In the genomic region with DNA sequence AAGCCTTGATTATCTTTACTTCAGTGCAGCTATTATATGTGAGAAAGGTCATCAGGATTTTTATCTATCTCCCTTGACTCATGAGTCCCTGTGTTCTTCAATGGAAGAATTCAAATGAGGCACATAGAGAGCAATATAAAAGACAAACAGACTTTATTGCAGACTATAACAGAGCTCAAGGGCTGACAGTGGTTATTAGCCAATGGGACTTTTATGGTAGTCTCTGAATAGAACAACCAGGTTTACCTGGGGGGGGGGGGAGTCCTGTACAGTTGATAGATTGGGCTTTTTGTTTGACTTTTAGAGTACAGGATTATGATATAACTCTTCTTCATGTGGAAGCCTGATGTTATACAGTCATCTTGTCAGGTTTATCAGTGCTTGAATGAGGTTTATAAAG, we compare ENCODE assay signal across 33 mouse cellular contexts.
"Had no signal": no experiment of that assay in that cellular context is flagged by ENCODE, and none has a peak within 500 bp of the region (broad histone marks: within the 10 kb centered on the region; RNA-seq: fewer than 3 reads in every experiment).

No protein-coding gene starts in this region.

- H3K4me1 ChIP-seq: heart, embryonic 10.5 days; heart, embryonic 12.5 days; heart, embryonic 13.5 days; heart, embryonic 15.5 days; hindbrain, embryonic 10.5 days; hindbrain, embryonic 12.5 days; hindbrain, embryonic 13.5 days; hindbrain, embryonic 15.5 days; kidney, embryonic 15.5 days had no signal

- H3K4me3 ChIP-seq: heart, adult 2 months; heart, embryonic 10.5 days; heart, embryonic 12.5 days; heart, embryonic 13.5 days; heart, embryonic 15.5 days; hindbrain, embryonic 10.5 days; hindbrain, embryonic 12.5 days; hindbrain, embryonic 13.5 days; hindbrain, embryonic 15.5 days; kidney, embryonic 15.5 days; layer of hippocampus, adult 2 months; left cerebral cortex, adult 2 months had no signal

- ATAC-seq: hindbrain, postnatal 0 days; inflammation-experienced regulatory T-cells, adult 6 months had no signal

- H3K36me3 ChIP-seq: heart, embryonic 10.5 days; heart, embryonic 12.5 days; heart, embryonic 13.5 days; heart, embryonic 15.5 days; hindbrain, embryonic 10.5 days; hindbrain, embryonic 12.5 days; hindbrain, embryonic 13.5 days; hindbrain, embryonic 15.5 days; kidney, embryonic 15.5 days had no signal

- H3K9ac ChIP-seq: heart, embryonic 12.5 days; heart, embryonic 13.5 days; heart, embryonic 15.5 days; hindbrain, embryonic 12.5 days; hindbrain, embryonic 13.5 days; hindbrain, embryonic 14.5 days; hindbrain, embryonic 15.5 days; kidney, embryonic 15.5 days had no signal

- H3K4me2 ChIP-seq: heart, embryonic 11.5 days; heart, embryonic 12.5 days; heart, embryonic 13.5 days; heart, embryonic 15.5 days; hindbrain, embryonic 12.5 days; hindbrain, embryonic 13.5 days; hindbrain, embryonic 14.5 days; hindbrain, embryonic 15.5 days; kidney, embryonic 15.5 days had no signal

- H3K27ac ChIP-seq: heart, adult 2 months; heart, embryonic 10.5 days; heart, embryonic 13.5 days; heart, embryonic 15.5 days; hindbrain, embryonic 10.5 days; hindbrain, embryonic 12.5 days; hindbrain, embryonic 13.5 days; hindbrain, embryonic 14.5 days; hindbrain, embryonic 15.5 days; hindbrain, postnatal 0 days; kidney, embryonic 15.5 days; kidney, postnatal 0 days; layer of hippocampus, adult 2 months; left cerebral cortex, adult 2 months had no signal

- H3K27me3 ChIP-seq: heart, embryonic 12.5 days; heart, embryonic 13.5 days; heart, embryonic 15.5 days; hindbrain, embryonic 12.5 days; hindbrain, embryonic 13.5 days; hindbrain, embryonic 15.5 days; kidney, embryonic 15.5 days had no signal

- DNase-seq: heart, adult 18-20 months; heart, adult 2 months; heart, postnatal 10 days; heart, postnatal 14 days; heart, postnatal 36 days; heart, postnatal 4 days; kidney, adult 11 months; kidney, adult 2 months; kidney, adult 8-10 months; kidney, adult 9 months; kidney, postnatal 10 days; kidney, postnatal 14 days; kidney, postnatal 25 days; kidney, postnatal 36 days; kidney, postnatal 4 days; layer of hippocampus, adult 9-11 months; layer of hippocampus, postnatal 36 days had no signal

- H3K9me3 ChIP-seq: heart, embryonic 10.5 days; heart, embryonic 12.5 days; heart, embryonic 13.5 days; heart, embryonic 15.5 days; hindbrain, embryonic 10.5 days; hindbrain, embryonic 12.5 days; hindbrain, embryonic 13.5 days; hindbrain, embryonic 15.5 days; kidney, embryonic 15.5 days had no signal
